Mouse (Mus musculus): ENCODE results near the gene Lgr5. TPM values are rescaled to one million over a fixed set of nuclear protein-coding genes. Genes with fewer than 3 reads are reported as not detected.
A peak's percentile ranks its signal among the peaks of the same experiment; 100 is the strongest.

Gene Lgr5
- polyA plus RNA-seq, 1 experiment from 2014 or later: 0.35 TPM

DNA sequence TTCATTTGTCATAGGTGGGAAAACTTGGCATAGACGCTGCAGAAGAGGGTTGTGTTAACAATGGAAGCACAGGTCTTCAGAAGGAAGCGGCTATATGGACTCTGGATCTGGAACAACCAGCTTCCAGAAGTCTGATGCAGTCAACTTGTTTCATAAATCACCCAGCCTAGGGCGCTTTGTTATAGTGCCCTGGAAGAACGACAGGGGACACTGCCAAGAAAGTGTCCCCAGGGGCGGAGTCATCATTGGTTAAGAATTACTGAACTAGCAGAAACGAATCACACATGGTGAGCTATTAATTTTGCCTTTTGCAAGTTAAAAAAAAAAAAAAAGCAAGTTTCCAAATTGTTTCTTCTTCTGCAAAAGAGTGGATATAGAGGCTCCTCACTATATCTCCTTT is 44.7 kb downstream of the Lgr5 start:
- no peak overlapping the region for H3K4me2 ChIP-seq (replicated peaks; ENCODE audit: low read depth, low read length)
- ATAC-seq: no peak
- no peaks in the 10 kb centered on the region for H3K9me3 ChIP-seq (ENCODE audit: low read length)

DNA sequence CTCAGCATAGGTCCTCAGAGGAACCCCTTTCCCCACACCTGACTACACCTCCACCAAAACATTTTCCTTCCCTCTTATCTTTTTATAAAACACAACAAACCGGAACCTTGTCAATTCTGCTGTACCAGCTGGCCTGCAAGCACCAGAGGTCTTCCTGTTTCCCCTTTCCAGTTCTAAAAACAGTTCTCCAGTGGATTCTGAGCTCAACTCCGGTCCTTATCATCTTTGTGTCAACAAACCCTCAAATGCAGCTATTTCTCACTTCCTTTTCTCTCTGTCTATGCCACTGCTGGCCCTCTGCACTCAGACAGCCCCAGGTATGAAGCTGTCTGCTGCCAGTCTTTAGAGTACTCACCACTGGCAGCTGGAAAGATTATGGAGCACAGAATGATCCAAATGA is 56.8 kb downstream of the Lgr5 start:
- Histone ChIP-seq H3K9me3 (ENCODE audit: low read length) (no peaks in the 10 kb centered on the region), H3K4me2 (replicated peaks; ENCODE audit: low read depth, low read length) (no peak overlapping the region), H3K27me3 (replicated peaks; ENCODE audit: insufficient read depth, low read length) (no peaks in the 10 kb centered on the region), H3K4me3 (ENCODE audit: low read depth, low read length) (no peak overlapping the region), H3K36me3 (ENCODE audit: insufficient read depth, low read length) (no peaks in the 10 kb centered on the region), H3K27ac (ENCODE audit: low read length) (no peak overlapping the region), H3K9ac (replicated peaks; ENCODE audit: low read depth) (no peak overlapping the region), H3K4me1 (ENCODE audit: insufficient read depth, low read depth, low read length) (no peaks in the 10 kb centered on the region)
- DNase-seq (ENCODE audit: low spot score) (peak; percentile 15), ATAC-seq (no peak)
- TF ChIP-seq CTCF (IDR thresholded peaks at IDR 0.05) (no peak), EP300 (IDR thresholded peaks at IDR 0.05) (no peak)
- 0% methylated on average over 2 of the region's 2 CpGs for WGBS

More for the DNA sequence above, 44.7 kb downstream of the Lgr5 start:
- H3K4me3 ChIP-seq (ENCODE audit: low read depth, low read length): no peak overlapping the region
- H3K4me1 ChIP-seq (ENCODE audit: insufficient read depth, low read depth, low read length): no peaks in the 10 kb centered on the region
- no peaks in the 10 kb centered on the region for H3K27me3 ChIP-seq (replicated peaks; ENCODE audit: insufficient read depth, low read length)
- H3K36me3 ChIP-seq (ENCODE audit: insufficient read depth, low read length): no peaks in the 10 kb centered on the region
- no peak overlapping the region for H3K9ac ChIP-seq (replicated peaks; ENCODE audit: low read depth)
- WGBS: 66% methylated on average over 6 of the region's 6 CpGs
- H3K27ac ChIP-seq (ENCODE audit: low read length): no peak overlapping the region
- DNase-seq (ENCODE audit: low spot score): no peak
- TF ChIP-seq EP300 (IDR thresholded peaks at IDR 0.05) (no peak), CTCF (IDR thresholded peaks at IDR 0.05) (no peak)

DNA sequence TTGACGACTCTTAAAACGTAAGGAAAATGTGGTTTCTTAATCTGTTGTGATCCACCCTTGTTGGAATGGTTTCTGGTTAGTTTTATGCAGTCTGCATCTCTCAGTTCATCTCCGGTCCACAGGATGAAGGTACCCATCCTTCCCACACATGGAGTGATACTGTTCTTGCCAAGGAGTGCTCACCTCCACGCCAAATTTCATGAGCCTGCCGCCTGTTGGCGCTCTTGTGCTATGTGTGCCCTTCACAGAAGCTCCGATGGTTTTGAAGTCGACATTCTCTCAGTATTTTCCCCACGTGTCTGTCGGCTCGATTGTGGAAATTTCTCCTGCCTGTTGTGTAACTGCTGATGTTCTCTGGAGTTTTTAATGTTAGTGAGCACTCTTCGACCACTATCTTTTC is 57.8 kb downstream of the Lgr5 start:
- no peak overlapping the region for H3K9ac ChIP-seq (replicated peaks; ENCODE audit: low read depth)
- TF ChIP-seq EP300 (IDR thresholded peaks at IDR 0.05) (no peak), CTCF (IDR thresholded peaks at IDR 0.05) (no peak)
- DNase-seq (ENCODE audit: low spot score): no peak
- H3K27me3 ChIP-seq (replicated peaks; ENCODE audit: insufficient read depth, low read length): no peaks in the 10 kb centered on the region
- H3K4me2 ChIP-seq (replicated peaks; ENCODE audit: low read depth, low read length): no peak overlapping the region
- no peaks in the 10 kb centered on the region for H3K4me1 ChIP-seq (ENCODE audit: insufficient read depth, low read depth, low read length)
- H3K4me3 ChIP-seq (ENCODE audit: low read depth, low read length): no peak overlapping the region
- H3K36me3 ChIP-seq (ENCODE audit: insufficient read depth, low read length): no peaks in the 10 kb centered on the region
- ATAC-seq: no peak
- H3K27ac ChIP-seq (ENCODE audit: low read length): no peak overlapping the region
- 85% methylated on average over 12 of the region's 12 CpGs for WGBS
- H3K9me3 ChIP-seq (ENCODE audit: low read length): no peaks in the 10 kb centered on the region

DNA sequence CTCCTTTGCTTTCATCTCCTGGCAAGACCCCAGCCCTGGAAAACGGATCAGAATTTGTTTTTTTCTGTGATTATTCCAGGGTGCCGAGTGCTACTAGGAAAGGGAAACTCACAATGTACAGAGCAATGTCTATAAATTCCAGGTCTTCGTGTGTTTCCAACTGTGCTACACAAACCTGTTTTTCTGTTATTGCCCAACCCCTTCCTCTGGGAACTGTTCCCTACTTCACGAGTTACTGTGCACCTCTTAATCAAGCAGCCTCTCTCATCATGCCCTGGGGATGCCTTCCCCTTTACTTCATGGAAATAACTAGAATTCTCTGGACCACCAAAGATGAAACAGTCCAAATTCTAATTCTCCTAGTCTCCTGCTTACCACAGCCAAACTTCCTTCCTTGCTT is 58.7 kb downstream of the Lgr5 start:
- ATAC-seq: no peak
- Histone ChIP-seq H3K27me3 (replicated peaks; ENCODE audit: insufficient read depth, low read length) (no peaks in the 10 kb centered on the region), H3K4me1 (ENCODE audit: insufficient read depth, low read depth, low read length) (no peaks in the 10 kb centered on the region), H3K36me3 (ENCODE audit: insufficient read depth, low read length) (no peaks in the 10 kb centered on the region), H3K4me3 (ENCODE audit: low read depth, low read length) (no peak overlapping the region), H3K27ac (ENCODE audit: low read length) (no peak overlapping the region), H3K9ac (replicated peaks; ENCODE audit: low read depth) (no peak overlapping the region), H3K4me2 (replicated peaks; ENCODE audit: low read depth, low read length) (no peak overlapping the region), H3K9me3 (ENCODE audit: low read length) (no peaks in the 10 kb centered on the region)
- TF ChIP-seq CTCF (IDR thresholded peaks at IDR 0.05): no peak
- no peak for TF ChIP-seq EP300 (IDR thresholded peaks at IDR 0.05)
- 40% methylated on average over 4 of the region's 4 CpGs for WGBS
- no peak for DNase-seq (ENCODE audit: low spot score)

DNA sequence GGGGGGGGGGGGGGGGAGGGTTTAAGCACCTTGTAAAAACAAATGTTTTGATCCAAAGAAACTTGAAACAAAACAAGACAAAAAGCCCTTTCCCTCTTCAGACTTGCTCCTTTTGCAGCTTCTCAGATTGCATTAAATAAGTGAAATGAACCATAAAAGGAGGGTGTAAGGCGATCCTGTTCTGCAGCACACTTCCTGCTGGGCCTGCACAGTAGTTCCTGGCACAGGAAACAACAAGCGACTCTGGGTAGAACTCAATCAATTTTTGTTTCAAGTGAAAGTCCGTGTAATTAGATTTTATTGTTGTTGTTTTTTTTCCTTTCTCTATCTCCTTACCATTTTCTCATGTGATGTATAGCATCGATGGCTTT is 66.5 kb downstream of the Lgr5 start:
- no peaks in the 10 kb centered on the region for H3K4me1 ChIP-seq (ENCODE audit: insufficient read depth, low read depth, low read length)
- no peak overlapping the region for H3K4me3 ChIP-seq (ENCODE audit: low read depth, low read length)
- no peak overlapping the region for H3K27ac ChIP-seq (ENCODE audit: low read length)
- WGBS: 50% methylated on average over 4 of the region's 4 CpGs
- no peak overlapping the region for H3K4me2 ChIP-seq (replicated peaks; ENCODE audit: low read depth, low read length)
- no peaks in the 10 kb centered on the region for H3K9me3 ChIP-seq (ENCODE audit: low read length)
- no peak for ATAC-seq
- TF ChIP-seq CTCF (IDR thresholded peaks at IDR 0.05): no peak
- TF ChIP-seq EP300 (IDR thresholded peaks at IDR 0.05): no peak
- DNase-seq (ENCODE audit: low spot score): no peak
- no peaks in the 10 kb centered on the region for H3K27me3 ChIP-seq (replicated peaks; ENCODE audit: insufficient read depth, low read length)
- H3K36me3 ChIP-seq (ENCODE audit: insufficient read depth, low read length): no peaks in the 10 kb centered on the region
- no peak overlapping the region for H3K9ac ChIP-seq (replicated peaks; ENCODE audit: low read depth)

DNA sequence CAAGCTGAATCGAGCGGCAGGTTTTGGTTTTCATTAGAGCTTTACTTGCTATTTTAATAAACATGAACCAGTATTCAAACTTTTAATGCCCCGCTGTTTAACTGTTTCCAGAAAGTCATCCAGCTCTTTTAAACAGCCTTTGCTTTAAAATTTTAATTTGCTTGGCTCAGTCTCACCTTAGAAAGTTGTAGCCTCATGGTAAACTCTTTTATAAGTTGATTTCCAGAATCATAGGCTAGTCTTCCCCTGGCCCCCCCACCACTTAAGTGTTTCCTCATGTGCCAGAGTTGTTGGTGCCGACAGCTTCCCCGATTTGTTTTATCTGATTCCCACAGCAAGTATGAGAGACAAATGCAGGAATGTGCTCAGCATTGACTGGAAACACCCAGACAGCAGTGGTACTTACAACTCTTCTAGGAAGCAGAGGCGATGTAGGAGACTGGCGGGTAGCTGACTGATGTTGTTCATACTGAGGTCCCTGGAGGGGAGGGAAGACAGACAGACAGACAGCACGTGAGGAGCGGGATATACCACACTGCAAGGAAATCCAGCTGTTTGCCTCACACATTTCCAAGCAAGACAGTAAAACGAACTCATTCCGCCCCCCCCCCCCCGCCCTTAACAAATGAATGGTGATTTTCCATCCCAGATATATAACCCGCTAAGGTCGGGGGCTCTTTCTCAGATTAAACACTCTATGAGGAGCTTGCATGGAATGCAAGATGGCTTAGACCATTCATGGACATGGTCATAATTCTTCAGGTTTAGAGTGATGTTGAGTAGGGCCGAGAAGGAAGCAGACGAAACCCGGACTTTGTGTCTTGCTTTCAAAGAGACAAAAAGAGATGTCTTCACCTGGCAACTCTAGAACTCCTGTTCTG is 67.1 kb downstream of the Lgr5 start:
- Histone ChIP-seq H3K4me3 (ENCODE audit: low read depth, low read length) (no peak overlapping the region), H3K9ac (replicated peaks; ENCODE audit: low read depth) (no peak overlapping the region), H3K27me3 (replicated peaks; ENCODE audit: insufficient read depth, low read length) (no peaks in the 10 kb centered on the region), H3K4me2 (replicated peaks; ENCODE audit: low read depth, low read length) (no peak overlapping the region), H3K36me3 (ENCODE audit: insufficient read depth, low read length) (no peaks in the 10 kb centered on the region), H3K9me3 (ENCODE audit: low read length) (no peaks in the 10 kb centered on the region), H3K4me1 (ENCODE audit: insufficient read depth, low read depth, low read length) (no peaks in the 10 kb centered on the region), H3K27ac (ENCODE audit: low read length) (no peak overlapping the region)
- ATAC-seq: no peak
- DNase-seq (ENCODE audit: low spot score): no peak
- WGBS: 72% methylated on average over 17 of the region's 17 CpGs
- TF ChIP-seq CTCF (IDR thresholded peaks at IDR 0.05) (no peak), EP300 (IDR thresholded peaks at IDR 0.05) (no peak)
